10 mouse cellular contexts compared by ENCODE assay signal in genomic region chr19:9055153-9055552, GRCm38 (mm10). TPM values are rescaled to one million over a fixed set of nuclear protein-coding genes. Genes with fewer than 3 reads are reported as not detected.
DNase-seq lines count a peak whose midpoint lies in the region; ATAC-seq and TF ChIP-seq lines count a peak whose summit lies in the region.
"Had no signal": no experiment of that assay in that cellular context is flagged by ENCODE, and none has a peak within 500 bp of the region (broad histone marks: within the 10 kb centered on the region; RNA-seq: fewer than 3 reads in every experiment).

No protein-coding gene starts in this region.

- H3K4me2 ChIP-seq in forebrain, postnatal 0 days (ENCODE audit: low read depth) = no peak overlapping the region
- H3K4me2 ChIP-seq in forebrain, embryonic 11.5 days (ENCODE audit: low read depth, low read length, severe bottlenecking) = no peak overlapping the region
- H3K4me2 ChIP-seq in lung, embryonic 14.5 days = no peak overlapping the region
- H3K4me2 ChIP-seq: neural tube, embryonic 12.5 days had no signal

- DNase-seq in forebrain, postnatal 0 days = peak; percentile 30
- no peak for DNase-seq in forebrain, embryonic 11.5 days (ENCODE audit: low spot score)
- peak; percentile 34 for DNase-seq in retina, postnatal 1 day
- DNase-seq in retina, embryonic 14.5 days (ENCODE audit: low spot score) = no peak
- DNase-seq in lung, embryonic 14.5 days = peak; percentile 58
- peak; percentile 58 for DNase-seq in thymus, postnatal 4 days
- no peak for DNase-seq in gastrocnemius, adult 8-10 months (ENCODE audit: low spot score in 2 of 2)
- DNase-seq in forebrain, embryonic 10.5 days (ENCODE audit: extremely low spot score, low spot score) = no peak

- no peak overlapping the region for H3K4me3 ChIP-seq in forebrain, postnatal 0 days (ENCODE audit: low read depth, low read length)
- no peak overlapping the region for H3K4me3 ChIP-seq in forebrain, embryonic 11.5 days (ENCODE audit: low read depth, low read length)
- H3K4me3 ChIP-seq in lung, embryonic 14.5 days (ENCODE audit: low read depth, low read length) = no peak overlapping the region
- no peak overlapping the region for H3K4me3 ChIP-seq in forebrain, embryonic 10.5 days
- H3K4me3 ChIP-seq: neural tube, embryonic 12.5 days had no signal

- TF ChIP-seq CTCF in forebrain, postnatal 0 days (IDR thresholded peaks at IDR 0.05; ENCODE audit: low read depth) = peak; percentile 68
- TF ChIP-seq CTCF in lung, embryonic 14.5 days (IDR thresholded peaks at IDR 0.05; ENCODE audit: low read depth) = peak; percentile 62

- no peak overlapping the region for H3K27ac ChIP-seq in forebrain, postnatal 0 days (ENCODE audit: low read depth, low read length)
- H3K27ac ChIP-seq in forebrain, embryonic 11.5 days (ENCODE audit: low read depth, low read length) = no peak overlapping the region
- no peak overlapping the region for H3K27ac ChIP-seq in lung, embryonic 14.5 days (ENCODE audit: low read depth)
- no peak overlapping the region for H3K27ac ChIP-seq in forebrain, embryonic 10.5 days
- H3K27ac ChIP-seq: neural tube, embryonic 12.5 days had no signal

- H3K9ac ChIP-seq in forebrain, postnatal 0 days = no peak overlapping the region
- no peak overlapping the region for H3K9ac ChIP-seq in forebrain, embryonic 11.5 days (ENCODE audit: low read length)
- no peak overlapping the region for H3K9ac ChIP-seq in lung, embryonic 14.5 days
- H3K9ac ChIP-seq: neural tube, embryonic 12.5 days had no signal

- ATAC-seq in forebrain, postnatal 0 days = peak; percentile 70; the same call in 1 of the 2 replicates
- ATAC-seq in forebrain, embryonic 11.5 days (replicated peaks; ENCODE audit: low FRiP score) = no peak
- no peak for ATAC-seq in lung, embryonic 14.5 days (ENCODE audit: insufficient read depth)

- no peaks in the 10 kb centered on the region for H3K9me3 ChIP-seq in forebrain, postnatal 0 days (ENCODE audit: low read length)
- no peaks in the 10 kb centered on the region for H3K9me3 ChIP-seq in forebrain, embryonic 11.5 days (ENCODE audit: control insufficient read depth, low read length)
- H3K9me3 ChIP-seq in lung, embryonic 14.5 days (ENCODE audit: low read depth, low read length) = no peaks in the 10 kb centered on the region
- H3K9me3 ChIP-seq in forebrain, embryonic 10.5 days = no peaks in the 10 kb centered on the region
- H3K9me3 ChIP-seq: neural tube, embryonic 12.5 days had no signal

- H3K27me3 ChIP-seq in forebrain, postnatal 0 days (ENCODE audit: insufficient read depth, low read length) = no peaks in the 10 kb centered on the region
- no peaks in the 10 kb centered on the region for H3K27me3 ChIP-seq in forebrain, embryonic 11.5 days (ENCODE audit: control insufficient read depth, insufficient read depth, low read length)
- no peaks in the 10 kb centered on the region for H3K27me3 ChIP-seq in lung, embryonic 14.5 days (ENCODE audit: insufficient read depth, low read length)
- no peaks in the 10 kb centered on the region for H3K27me3 ChIP-seq in forebrain, embryonic 10.5 days (ENCODE audit: poor library complexity, severe bottlenecking)
- H3K27me3 ChIP-seq: neural tube, embryonic 12.5 days had no signal

- H3K36me3 ChIP-seq in forebrain, postnatal 0 days (ENCODE audit: insufficient read depth) = no peaks in the 10 kb centered on the region
- no peaks in the 10 kb centered on the region for H3K36me3 ChIP-seq in forebrain, embryonic 11.5 days (ENCODE audit: control insufficient read depth, insufficient read depth, low read length)
- no peaks in the 10 kb centered on the region for H3K36me3 ChIP-seq in lung, embryonic 14.5 days (ENCODE audit: insufficient read depth)
- no peaks in the 10 kb centered on the region for H3K36me3 ChIP-seq in forebrain, embryonic 10.5 days (replicated peaks)
- H3K36me3 ChIP-seq: neural tube, embryonic 12.5 days had no signal

- H3K4me1 ChIP-seq in forebrain, postnatal 0 days (ENCODE audit: insufficient read depth) = no peaks in the 10 kb centered on the region
- no peaks in the 10 kb centered on the region for H3K4me1 ChIP-seq in forebrain, embryonic 11.5 days (replicated peaks; ENCODE audit: control insufficient read depth, insufficient read depth, low read length)
- H3K4me1 ChIP-seq in lung, embryonic 14.5 days (ENCODE audit: insufficient read depth) = no peaks in the 10 kb centered on the region
- H3K4me1 ChIP-seq in forebrain, embryonic 10.5 days = peaks cover 5% of the 10 kb centered on the region; the same call in 1 of the 2 replicates
- H3K4me1 ChIP-seq: neural tube, embryonic 12.5 days had no signal

- WGBS in forebrain, postnatal 0 days = 20% methylated on average over 2 of the region's 2 CpGs
- WGBS in forebrain, embryonic 11.5 days = 37% methylated on average over 2 of the region's 2 CpGs
- 17% methylated on average over 2 of the region's 2 CpGs for WGBS in lung, embryonic 14.5 days
- 32% methylated on average over 2 of the region's 2 CpGs for WGBS in forebrain, embryonic 10.5 days

RNA-seq across cellular contexts. Expression of gene Scgb1a1, which starts 32.6 kb away (rescaled TPM):
- not detected in 2 replicates for total RNA-seq in forebrain, postnatal 0 days (2014; rRNA removed)
- polyA plus RNA-seq in forebrain, postnatal 0 days (2015; fragmentation: Nextera tagmentation; extraction: Ambion mirVana) = not detected in 2 replicates
- not detected in 2 replicates for polyA plus RNA-seq in forebrain, embryonic 11.5 days (2014; fragmentation: Nextera tagmentation; extraction: Ambion mirVana)
- not detected in 2 replicates for polyA plus RNA-seq in lung, embryonic 14.5 days (2014; fragmentation: Nextera tagmentation; extraction: Ambion mirVana)
- total RNA-seq in gastrocnemius, adult 8-10 months (2022) = not detected
- polyA plus RNA-seq in forebrain, embryonic 10.5 days (2016; fragmentation: Nextera tagmentation; extraction: Ambion mirVana) = not detected in 2 replicates
- total RNA-seq: left cerebral cortex, postnatal 25 days had no signal
- polyA plus RNA-seq: neural tube, embryonic 12.5 days had no signal

Comparison
In these comparisons a context has a peak if more than half of its experiments do, and no peak if none do; other contexts are left out.
1. DNase-seq: peak in forebrain, postnatal 0 days (single experiment), retina, postnatal 1 day (single experiment), lung, embryonic 14.5 days (single experiment) and thymus, postnatal 4 days (single experiment); none in forebrain, embryonic 11.5 days (single experiment), retina, embryonic 14.5 days (single experiment), gastrocnemius, adult 8-10 months (0 of 2) and forebrain, embryonic 10.5 days (single experiment).